Mouse (Mus musculus) right cerebral cortex, postnatal 4 days (tissue): ENCODE measurements around the gene C5ar2.
"Not testable (repeated sequence)": the region's sequence is repeated elsewhere in the genome, so short reads cannot be mapped to it uniquely, and the experiment has no call there.

ENCODE experiments used
- DNase-seq: peaks from one replicate; pipeline ENCODE4 v3.0.0-alpha.2; 2022

C5ar2 gene

DNA sequence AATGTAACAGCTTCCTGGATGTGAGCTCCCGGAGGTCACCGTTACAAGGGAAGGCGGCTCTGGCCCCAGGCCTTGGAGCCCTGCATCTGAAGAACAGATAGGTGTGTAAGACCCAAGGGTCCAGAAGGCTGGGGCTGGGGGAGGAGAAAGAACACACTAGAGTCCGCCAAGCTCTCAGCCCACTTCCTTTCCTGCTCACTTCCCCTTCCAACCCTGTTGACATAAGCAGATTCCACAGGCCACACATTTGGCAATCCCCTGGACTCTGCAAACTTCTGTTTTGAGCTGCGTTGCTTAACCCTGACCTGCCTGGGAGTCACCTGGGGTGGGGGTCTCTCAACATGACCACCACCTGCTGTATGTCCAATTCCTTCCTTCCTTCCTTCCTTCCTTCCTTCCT lies at the start of gene C5ar2:
C5ar2 (minus strand) TSS at position 88 of the 400 bp plus-strand sequence.
- DNase-seq, result no peak

DNA sequence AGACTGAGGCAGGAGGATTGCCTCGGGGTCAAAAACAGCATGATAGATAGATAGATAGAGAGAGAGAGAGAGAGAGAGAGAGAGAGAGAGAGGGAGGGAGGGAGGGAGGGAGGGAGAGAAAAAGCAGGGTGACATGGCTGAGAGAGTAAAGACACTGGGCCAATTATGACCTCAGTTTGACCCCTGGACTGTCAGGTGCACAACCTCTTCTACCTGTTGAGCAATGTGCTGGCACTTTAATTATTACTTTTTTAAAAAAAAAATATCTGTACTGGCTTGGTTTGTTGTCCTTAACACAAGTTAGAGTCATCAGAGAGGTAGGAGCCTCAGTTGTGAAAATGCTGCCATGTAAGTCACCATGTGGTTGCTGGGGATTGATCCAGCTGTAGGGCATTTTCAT lies 43.8 kb upstream of the C5ar2 start:
- DNase-seq, result no peak

DNA sequence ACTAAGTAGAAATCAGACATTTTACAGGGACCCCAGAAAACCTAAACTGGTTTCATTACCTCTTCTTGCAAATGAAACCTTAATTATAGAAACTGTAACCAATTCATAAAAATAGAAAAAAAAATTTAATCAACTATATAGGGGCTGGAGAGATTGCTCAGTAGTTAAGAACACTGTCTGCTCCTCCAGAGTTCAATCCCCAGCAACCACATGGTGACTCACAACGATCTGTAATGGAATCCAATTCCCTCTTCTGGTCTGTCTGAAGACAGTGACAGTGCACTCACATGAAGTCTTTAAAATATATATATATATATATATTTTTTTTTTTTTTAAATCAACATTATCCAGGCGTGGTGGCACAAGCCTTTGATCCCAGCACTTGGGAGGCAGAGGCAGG lies 43.1 kb upstream of the C5ar2 start:
- no peak for DNase-seq

DNA sequence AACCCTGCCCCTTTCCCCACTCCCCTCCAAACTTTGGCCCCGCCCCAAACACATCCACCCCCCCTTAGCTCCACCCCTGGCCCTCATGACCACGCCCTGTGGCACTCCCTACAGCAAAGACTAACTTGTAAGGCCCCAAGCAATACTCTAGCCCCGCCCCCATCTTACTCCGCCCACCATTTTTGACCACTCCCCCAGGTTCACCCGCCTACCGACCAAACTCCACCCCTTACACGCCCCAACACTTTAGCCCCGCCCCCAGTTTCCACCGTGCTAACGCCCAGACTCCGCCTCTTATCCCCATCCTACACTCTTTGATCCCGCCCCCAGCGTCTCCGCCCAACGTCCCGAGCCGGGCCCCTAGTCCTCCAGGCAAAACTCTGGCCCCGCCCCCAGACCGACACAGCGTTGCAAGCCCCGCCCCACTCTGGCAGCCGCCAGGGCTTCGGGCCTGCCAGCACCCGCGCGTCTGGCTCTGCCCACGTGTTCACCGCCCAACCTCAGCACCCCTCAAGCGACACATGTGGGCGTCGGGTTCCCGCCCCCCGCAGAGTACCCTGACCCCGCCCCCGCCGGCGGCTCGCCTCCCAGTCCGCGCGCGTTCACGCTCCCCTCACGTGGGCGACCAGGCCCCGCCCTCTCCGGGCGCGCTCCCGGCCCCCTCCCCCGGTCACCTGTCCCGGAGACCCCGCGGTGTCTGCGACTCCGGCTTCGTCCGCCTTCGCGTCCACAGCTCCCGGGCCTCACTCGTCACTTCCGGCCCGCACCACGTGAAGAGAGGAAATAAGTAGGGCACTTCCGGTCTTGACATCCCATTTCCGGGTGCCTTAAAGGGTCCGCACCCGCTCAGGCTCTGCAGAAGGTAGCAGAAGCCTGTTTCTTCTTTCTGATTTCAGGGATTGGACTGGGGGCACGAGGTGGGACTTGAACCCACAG lies 42.3 kb upstream of the C5ar2 start, which contains the start of gene Ccdc9:
Ccdc9 (minus strand) TSS at position 770 of the 936 bp plus-strand sequence.
- DNase-seq, result peak; percentile 100

DNA sequence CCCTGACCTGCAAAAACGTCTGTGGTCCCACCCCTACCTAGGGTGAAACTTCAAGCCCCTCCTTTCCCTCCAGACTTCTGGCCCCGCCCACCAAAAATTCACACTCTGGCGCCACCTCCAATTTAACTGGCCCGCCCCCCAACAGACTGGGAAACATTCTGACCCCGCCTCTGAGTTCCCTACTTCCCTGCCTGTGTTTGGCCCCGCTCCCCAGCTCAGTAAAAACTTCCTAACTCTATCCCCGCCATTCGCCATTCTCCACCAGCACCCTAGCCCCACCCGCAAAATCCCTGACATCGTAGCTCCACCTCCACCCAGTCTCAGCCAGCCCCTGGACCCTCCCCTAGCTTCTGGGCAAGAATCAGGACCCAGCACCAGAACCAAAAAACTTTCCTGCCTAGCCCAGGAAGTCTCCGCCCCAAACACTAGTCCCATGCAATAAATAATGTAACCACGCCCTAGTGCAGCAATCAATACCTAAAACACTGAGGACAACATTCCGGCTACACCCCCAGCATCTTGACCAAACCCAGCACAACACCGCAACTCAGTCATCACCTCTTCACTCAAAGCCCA lies 41.6 kb upstream of the C5ar2 start:
- peak; percentile 30 for DNase-seq

DNA sequence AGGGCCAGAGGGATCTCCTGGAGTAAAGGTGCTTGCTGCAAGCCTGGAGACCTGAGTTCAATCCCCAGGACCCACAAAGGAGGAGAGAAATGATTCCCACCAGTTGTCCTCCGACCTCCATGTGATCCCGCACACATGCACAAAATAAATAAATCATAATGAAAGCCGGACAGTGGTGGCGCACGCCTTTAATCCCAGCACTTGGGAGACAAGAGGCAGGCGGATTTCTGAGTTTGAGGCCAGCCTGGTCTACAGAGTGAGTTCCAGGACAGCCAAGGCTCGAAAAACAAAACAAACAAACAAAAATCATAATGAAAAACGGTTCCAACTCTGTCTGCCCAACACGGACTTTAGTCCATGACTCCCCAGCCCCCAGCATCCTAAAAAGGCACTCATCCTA lies 41.0 kb upstream of the C5ar2 start:
- no peak for DNase-seq

DNA sequence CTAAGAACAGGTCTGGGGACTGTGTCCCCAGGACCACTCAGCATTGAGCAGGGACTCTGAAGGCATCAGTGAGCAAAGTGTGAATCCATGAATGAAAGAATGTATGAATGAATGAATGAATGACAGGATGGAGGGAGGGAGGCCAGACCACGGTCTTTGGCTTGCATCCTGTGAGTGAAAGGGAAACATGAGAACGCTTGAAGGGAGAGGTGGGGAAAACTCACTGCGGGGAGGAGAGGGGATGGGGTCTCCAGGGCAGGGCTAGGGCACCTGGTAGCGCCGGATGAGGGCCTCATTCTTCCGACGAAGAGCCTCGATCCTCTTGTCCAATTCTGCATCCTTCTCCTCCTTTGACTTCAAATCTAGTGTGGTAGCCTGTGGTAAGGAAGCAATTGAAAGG lies 40.0 kb upstream of the C5ar2 start:
- DNase-seq, result no peak

DNA sequence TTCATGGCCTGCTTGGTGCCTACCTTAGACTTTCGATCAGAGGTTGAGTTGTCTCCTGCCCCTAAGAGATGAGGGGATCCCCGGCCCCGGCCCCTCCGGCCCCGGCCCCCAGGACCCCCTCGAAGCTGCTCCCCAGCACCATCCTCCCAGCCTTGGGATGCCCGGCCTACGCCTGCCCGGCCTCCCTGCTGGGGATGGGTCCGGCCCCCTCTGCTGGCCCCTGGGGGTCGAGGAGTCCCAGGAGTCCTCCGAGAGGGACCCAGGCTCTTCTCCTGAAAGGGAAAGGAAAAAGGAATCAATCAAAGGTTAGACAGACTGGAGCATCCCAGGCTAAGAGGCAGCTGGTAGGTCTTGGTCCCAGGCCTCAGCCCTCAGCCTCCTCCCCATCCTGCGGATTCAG lies 38.4 kb upstream of the C5ar2 start:
- DNase-seq, result no peak

DNA sequence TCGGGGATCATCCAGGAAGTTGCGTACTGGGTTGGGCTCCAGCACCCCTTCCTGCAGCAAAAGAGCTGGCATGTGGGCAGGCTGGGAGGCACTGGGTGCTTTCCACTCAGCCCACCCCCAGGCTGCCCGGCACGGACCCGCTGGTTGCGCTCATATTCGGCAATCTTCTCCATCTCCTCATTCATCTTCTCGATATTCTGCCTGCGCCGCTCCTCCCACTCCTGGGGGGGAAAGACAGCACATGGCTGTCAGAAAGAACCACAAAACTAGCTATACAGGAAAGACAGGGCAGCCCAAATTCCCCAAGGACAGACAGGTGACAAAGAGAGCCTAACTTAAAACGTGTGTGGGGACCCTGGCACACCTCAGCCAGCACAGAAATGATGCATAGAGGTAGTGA lies 36.8 kb upstream of the C5ar2 start:
- DNase-seq, result no peak

DNA sequence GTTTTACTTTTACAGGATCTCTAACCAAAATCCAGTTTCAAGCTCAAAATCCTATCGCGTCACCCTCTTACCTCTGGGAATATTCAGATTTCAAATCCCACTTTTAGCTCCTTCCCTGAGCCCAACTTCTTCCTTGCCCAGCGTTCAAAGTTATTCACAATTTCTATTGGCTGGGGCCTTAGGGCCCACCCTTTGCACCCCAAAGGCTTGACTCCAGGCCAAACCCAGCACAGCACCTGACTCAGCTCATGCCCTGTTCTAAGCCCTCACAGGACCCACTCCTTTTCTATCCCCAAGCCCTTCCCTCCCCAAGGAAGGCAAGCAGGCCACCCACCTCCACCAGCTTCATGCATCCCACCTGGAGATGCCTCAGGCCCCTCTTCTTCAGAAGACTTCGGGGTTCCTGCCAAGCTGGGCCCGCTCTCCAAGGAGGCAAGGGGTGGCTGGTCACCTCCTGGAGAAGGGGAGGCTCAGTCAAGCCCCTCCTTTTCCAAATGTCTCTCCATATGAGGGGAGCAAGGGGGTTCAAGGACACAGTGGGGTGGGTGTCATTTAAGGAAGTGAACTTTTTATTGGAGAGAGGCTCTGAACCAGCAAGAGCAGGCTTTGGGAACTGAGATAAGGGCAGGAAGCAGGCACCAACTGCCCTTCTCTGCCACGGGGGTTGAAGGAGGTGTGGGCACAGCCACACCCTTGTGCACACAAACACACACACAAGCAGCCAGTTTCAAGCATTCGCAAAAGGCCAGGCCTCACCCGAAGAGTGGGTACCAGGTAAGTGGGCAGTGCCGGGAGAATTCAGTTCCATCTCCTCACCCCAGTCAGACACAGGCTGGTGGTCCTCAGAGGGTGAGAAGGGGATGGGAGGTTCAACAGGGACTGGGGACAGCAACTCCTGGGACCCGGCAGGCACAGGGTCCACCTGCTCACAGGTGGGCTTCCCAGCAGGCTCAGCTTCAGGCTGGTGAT lies 31.3 kb upstream of the C5ar2 start:
- DNase-seq, result no peak

DNA sequence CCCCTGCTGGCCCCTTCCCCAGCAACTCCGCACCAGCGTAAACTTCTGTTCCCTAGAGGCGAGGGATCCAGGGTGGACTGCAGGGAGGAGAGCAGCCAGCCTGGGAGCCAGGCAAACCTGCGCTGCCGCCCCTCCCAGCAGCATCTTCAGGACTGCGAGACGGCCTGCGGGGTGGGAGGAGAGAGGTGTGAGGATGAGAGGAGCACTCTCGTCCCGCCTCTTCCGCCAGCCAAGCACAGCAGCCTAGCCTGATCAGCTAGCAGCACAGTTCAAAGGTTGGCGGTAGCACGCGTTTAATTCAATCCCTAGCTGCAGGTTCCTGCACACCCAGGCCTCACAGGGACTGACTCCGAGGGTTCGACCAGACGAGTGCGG lies 29.8 kb upstream of the C5ar2 start:
- DNase-seq, result no peak

DNA sequence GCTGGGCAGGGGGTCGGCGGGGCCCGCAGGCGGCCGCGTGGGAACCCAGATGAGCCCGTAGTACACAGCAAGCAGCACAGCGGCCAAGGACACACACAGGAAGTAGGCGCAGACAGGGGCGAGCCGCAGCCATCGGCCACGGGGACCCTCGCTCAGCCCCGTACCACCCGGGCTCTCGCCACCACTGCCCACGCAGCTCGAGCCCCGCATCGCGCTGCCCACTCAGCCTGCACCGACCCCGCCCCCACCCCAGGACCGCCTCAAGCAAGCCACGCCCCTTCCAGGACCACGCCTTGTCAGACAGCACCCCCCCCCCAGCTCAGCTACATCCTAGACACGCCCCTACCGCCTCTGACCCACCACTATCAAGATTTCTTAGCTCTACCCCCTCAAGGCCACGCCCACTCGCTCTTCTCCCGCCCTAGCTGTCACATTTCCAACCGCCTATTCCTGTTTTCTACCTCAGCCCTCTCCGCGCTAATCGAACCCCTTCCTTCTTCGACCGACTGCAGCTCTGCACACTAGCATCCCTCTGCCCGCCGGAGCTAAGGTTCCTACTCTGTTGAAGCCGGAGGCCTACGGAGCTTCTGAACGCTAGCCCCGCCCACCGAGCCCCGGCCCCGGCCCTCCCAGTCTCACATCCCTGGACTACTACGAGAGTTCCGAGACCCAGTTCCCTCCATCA lies 29.3 kb upstream of the C5ar2 start, which contains the start of gene Inafm1:
Inafm1 (minus strand) TSS at position 537 of the 685 bp plus-strand sequence.
- DNase-seq, result peak; percentile 82

DNA sequence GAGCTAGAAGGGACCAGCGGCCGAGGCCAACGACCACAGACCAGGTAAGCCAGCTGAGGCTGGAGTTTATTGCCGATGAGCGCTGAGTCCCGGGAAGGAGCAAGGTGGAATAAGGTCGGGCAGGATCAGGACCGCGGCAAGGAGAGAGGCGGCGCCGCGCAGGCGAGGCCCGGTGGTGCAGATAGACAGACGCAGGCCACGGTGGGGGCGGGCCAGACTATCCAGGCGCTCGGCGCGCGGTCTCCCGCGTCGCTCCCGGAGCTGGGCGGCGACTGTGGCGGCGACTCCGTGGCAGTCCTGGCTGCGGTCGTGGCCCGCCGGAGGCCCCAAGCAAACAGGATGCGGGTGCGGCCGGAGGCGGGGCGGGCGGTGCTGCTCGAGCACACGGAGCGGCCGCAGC lies 28.7 kb upstream of the C5ar2 start:
- peak; percentile 72 for DNase-seq

DNA sequence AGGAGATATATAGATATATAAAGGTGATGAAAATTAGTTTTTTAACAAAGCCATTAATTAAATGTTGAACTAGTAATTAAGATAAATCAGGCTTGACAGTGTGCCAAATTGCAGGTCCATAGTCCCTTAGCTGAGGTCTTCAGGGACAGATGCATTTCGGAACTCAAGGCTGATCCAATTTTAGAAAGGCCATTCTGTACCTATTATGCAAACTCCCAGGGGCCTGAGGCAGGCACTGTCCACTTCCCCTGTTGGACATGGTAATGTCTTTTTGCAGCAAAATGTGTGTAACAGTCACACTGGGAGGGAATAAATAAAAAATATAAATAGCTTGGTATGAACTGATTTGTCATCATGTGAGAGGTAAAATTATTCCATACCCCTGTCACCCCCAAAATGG lies 27.2 kb upstream of the C5ar2 start:
- DNase-seq, result no peak

DNA sequence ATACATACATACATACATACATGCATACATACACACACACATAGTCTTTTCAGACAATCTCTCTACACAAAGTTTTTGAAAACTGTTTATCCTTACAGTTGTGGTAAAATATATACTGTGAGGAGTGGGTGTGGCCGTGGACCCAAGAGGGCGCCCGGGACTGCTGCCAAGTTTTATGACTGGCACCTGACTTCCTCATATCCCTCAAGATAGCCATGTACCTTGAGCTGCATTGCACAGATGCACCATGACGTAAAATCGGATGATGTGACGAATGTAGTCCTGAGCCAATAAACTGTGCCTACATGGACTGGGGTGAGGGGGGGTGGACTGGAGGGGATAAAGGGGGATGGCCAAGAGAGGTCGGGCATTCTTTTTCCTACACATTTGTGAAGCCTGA lies 22.6 kb upstream of the C5ar2 start:
- DNase-seq, result not testable (repeated sequence)

DNA sequence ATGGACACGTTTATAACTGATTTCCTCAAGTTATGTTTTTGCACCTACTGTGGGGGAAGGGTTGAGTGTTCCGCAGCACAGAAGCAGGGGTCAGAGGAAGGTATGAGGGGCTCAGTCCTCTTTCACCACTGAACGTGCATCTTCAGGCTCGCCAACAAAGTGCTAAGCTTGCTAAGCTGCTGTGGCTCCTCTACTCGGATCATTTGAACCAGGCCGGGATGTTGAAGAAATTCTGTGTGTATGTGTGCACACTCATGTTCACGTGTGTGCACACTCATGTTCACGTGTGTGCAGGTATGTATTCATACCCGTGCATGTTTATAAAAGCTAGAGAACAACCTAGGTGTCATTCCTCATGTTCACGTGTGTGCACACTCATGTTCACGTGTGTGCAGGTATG lies 21.9 kb upstream of the C5ar2 start:
- DNase-seq, result no peak

DNA sequence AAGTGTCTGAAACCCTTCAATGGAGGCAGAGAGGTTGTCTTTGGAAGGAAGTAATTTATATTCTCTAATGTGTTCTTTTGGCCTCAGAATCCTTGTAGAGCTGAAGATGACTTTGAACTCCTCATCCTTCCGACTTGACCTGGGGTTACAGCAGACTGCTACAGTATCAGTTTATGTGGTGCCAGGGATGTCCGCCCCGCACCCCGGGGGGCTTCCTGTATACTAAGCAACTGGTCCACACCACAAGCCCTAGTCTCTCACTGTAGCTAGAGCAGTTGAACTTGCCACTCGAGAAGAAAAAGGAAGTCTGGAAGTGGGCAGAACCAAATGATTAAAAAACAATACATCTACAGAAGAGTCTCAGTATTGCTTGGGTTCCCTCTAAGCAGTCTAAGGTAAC lies 19.9 kb upstream of the C5ar2 start:
- DNase-seq, result no peak

DNA sequence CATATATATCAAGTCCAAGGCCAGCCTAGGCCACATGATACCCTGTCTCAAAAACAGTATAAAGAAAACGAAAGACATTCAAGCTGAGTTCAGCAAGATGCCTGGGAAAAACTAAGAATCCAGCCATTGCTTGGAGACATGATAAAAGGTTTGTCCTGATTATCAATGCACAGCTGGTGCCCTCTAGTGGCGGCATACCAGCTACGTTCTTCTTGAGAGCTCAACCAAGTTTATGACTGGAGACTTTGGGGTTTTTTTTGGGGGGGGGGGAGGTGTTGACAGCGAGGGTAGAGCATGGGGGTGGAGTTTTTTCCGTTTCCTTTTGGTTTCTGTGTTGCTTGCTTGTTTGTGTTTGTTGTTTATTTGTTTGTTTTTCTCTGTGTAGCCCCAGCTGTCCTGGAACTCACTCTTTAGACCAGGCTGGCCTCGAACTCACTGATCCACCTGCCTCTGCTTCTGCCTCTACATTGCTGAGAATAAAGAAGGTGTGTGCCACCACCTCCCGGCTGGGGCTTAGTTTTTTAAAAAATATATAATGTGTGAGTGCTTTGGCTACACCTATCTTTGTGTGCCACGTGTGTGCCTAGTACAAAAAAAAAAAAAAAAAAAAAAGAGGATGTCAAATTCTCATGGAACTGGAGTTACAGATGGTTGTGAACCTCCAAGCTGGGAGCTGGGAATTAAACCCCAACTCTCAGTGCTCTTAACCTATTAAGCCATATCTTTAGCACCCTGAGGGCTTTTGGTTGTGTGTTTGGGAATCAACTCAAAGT lies 19.2 kb upstream of the C5ar2 start:
- peak; percentile 84 for DNase-seq

DNA sequence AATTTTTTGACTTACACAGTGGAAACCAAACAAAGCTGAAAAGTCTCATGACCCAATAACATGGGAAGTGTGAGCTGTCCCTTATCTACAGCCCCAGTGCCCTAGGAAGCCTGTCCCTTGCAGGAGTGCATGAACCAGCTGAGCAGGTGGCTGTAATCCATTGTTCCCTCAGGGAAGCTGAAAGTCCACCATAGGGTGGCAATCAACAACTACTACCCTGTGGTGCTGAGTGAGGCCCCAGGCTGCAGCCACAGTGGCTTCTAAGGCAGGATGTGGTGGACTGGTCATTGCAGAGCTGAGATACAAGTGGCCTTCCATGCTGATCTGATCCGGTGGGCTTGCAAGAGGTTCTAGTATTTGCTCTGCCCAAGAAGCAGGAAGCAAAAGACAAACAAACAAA lies 17.1 kb upstream of the C5ar2 start:
- DNase-seq, result no peak

DNA sequence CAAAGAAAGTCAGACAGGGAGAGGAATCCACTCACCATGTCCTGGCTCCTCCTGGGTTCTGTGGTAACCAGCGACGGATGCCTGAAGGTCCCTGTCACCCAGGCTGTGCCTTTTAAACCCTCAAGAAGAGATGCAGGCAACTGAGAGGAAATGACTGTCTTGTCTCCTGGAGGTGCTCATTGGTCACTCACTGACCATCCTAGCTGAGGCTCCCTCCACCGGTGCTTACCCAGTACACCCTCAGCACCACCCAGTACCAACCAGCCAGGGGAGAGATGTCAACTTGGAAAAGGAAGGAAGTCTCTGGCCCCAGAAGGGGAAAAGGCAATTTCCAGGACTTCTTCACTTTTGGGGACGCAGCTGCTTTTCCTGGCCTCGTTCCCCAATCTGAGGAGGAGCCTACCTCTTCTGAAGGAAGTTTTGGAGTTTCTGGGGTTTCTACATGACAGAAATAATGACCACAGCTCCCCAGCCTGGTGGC lies 15.2 kb upstream of the C5ar2 start, which contains the start of gene C5ar1:
C5ar1 (minus strand) TSS at position 431 of the 481 bp plus-strand sequence.
- DNase-seq, result no peak

DNA sequence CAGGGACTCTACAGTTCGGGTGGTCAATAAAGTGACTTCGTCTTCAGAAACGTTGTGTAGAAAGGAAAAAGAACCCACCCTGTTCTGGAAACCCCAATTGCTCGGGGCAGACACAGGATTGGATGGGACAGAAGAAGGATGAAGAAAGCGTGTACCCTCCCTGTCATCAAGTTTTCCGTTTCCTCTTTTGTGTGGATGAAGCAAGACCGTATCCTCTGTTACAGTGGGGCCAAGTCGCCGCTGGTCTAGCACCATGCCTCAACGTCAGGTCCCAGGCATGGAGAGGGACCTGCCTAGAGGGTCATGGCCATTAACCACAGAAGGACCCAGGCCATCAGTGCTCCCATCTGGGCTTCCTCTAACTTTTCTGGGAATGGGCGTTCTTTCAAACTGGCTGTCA lies 13.9 kb upstream of the C5ar2 start:
- no peak for DNase-seq
